Mouse (Mus musculus): ENCODE measurements around the gene Shroom3. TPM values are rescaled to one million over a fixed set of nuclear protein-coding genes. Genes with fewer than 3 reads are reported as not detected.

Shroom3 gene
- total RNA-seq, 2 experiments from 2014 or later = 0.96 TPM; not detected in 1

GRCm38 (mm10) chr5:92694316-92694995, 11.2 kb downstream of the Shroom3 start:
- no peak for ATAC-seq (replicated peaks; ENCODE audit: low FRiP score, poor library complexity, severe bottlenecking)

- ATAC-seq (replicated peaks; ENCODE audit: low FRiP score, poor library complexity, severe bottlenecking) = no peak
Observed at GRCm38 (mm10) chr5:92698131-92698836, 15.0 kb downstream of the Shroom3 start.

- no peak for ATAC-seq (replicated peaks; ENCODE audit: low FRiP score, poor library complexity, severe bottlenecking)
Observed at GRCm38 (mm10) chr5:92698837-92699529, 15.7 kb downstream of the Shroom3 start.

- no peak for ATAC-seq (replicated peaks; ENCODE audit: low FRiP score, poor library complexity, severe bottlenecking)
Observed at GRCm38 (mm10) chr5:92701750-92702149, 18.5 kb downstream of the Shroom3 start.

- no peak for ATAC-seq (replicated peaks; ENCODE audit: low FRiP score, poor library complexity, severe bottlenecking)
Observed at GRCm38 (mm10) chr5:92703671-92704070, 20.4 kb downstream of the Shroom3 start.

- ATAC-seq (replicated peaks; ENCODE audit: low FRiP score, poor library complexity, severe bottlenecking) = no peak
Observed at GRCm38 (mm10) chr5:92707921-92708491, 24.8 kb downstream of the Shroom3 start.

- ATAC-seq (replicated peaks; ENCODE audit: low FRiP score, poor library complexity, severe bottlenecking) = no peak
Observed at GRCm38 (mm10) chr5:92710779-92711178, 27.5 kb downstream of the Shroom3 start.

GRCm38 (mm10) chr5:92711666-92712290, 28.5 kb downstream of the Shroom3 start:
- no peak for ATAC-seq (replicated peaks; ENCODE audit: low FRiP score, poor library complexity, severe bottlenecking)

GRCm38 (mm10) chr5:92712621-92713395, 29.6 kb downstream of the Shroom3 start:
- ATAC-seq (replicated peaks; ENCODE audit: low FRiP score, poor library complexity, severe bottlenecking) = no peak

GRCm38 (mm10) chr5:92714886-92715285, 31.7 kb downstream of the Shroom3 start:
- no peak for ATAC-seq (replicated peaks; ENCODE audit: low FRiP score, poor library complexity, severe bottlenecking)

GRCm38 (mm10) chr5:92715319-92715718, 32.1 kb downstream of the Shroom3 start:
- ATAC-seq (replicated peaks; ENCODE audit: low FRiP score, poor library complexity, severe bottlenecking) = no peak

- ATAC-seq (replicated peaks; ENCODE audit: low FRiP score, poor library complexity, severe bottlenecking) = no peak
Observed at GRCm38 (mm10) chr5:92715890-92716289, 32.7 kb downstream of the Shroom3 start.

- no peak for ATAC-seq (replicated peaks; ENCODE audit: low FRiP score, poor library complexity, severe bottlenecking)
Observed at GRCm38 (mm10) chr5:92717666-92718360, 34.6 kb downstream of the Shroom3 start.

- ATAC-seq (replicated peaks; ENCODE audit: low FRiP score, poor library complexity, severe bottlenecking) = no peak
Observed at GRCm38 (mm10) chr5:92718856-92719255, 35.6 kb downstream of the Shroom3 start.

- no peak for ATAC-seq (replicated peaks; ENCODE audit: low FRiP score, poor library complexity, severe bottlenecking)
Observed at GRCm38 (mm10) chr5:92721610-92722009, 38.4 kb downstream of the Shroom3 start.

GRCm38 (mm10) chr5:92725935-92726334, 42.7 kb downstream of the Shroom3 start:
- no peak for ATAC-seq (replicated peaks; ENCODE audit: low FRiP score, poor library complexity, severe bottlenecking)

- no peak for ATAC-seq (replicated peaks; ENCODE audit: low FRiP score, poor library complexity, severe bottlenecking)
Observed at GRCm38 (mm10) chr5:92728252-92728828, 45.1 kb downstream of the Shroom3 start.

- no peak for ATAC-seq (replicated peaks; ENCODE audit: low FRiP score, poor library complexity, severe bottlenecking)
Observed at GRCm38 (mm10) chr5:92729221-92729620, 46.0 kb downstream of the Shroom3 start.
